Mouse (Mus musculus) cerebellum, adult 2 months (tissue): ENCODE measurements around the gene 5730596B20Rik.

Experiments used
- CTCF ChIP-seq: fragments of 200-500 bp; IDR thresholded peaks from 2 replicates; pipeline ENCODE4 v1.5.1; 2011; ENCODE audit warnings: low read depth, mild to moderate bottlenecking, control low read depth, low read length, moderate library complexity, borderline replicate concordance; ENCODE audit not compliant: insufficient read depth
- POLR2A ChIP-seq: fragments of 200-500 bp; IDR thresholded peaks from 2 replicates; pipeline ENCODE4 v1.6.1; 2011; ENCODE audit warnings: low read length, control low read depth, borderline replicate concordance; ENCODE audit not compliant: insufficient read depth

GRCm38 (mm10) chr6:52153270-52153669 lies 24.0 kb upstream of the 5730596B20Rik start:
- TF ChIP-seq CTCF = no peak
- no peak for TF ChIP-seq POLR2A
